Mouse (Mus musculus) testis, adult 2 months (tissue): Measurements from ENCODE around the gene Fzd5. TPM values are rescaled to one million over a fixed set of nuclear protein-coding genes. Genes with fewer than 3 reads are reported as not detected.

Source experiments
- H3K27ac ChIP-seq: fragments of 200-500 bp; 2 replicates; pipeline ENCODE4 v1.5.1; 2012; ENCODE audit warnings: low read depth, low read length; ENCODE audit not compliant: control insufficient read depth, insufficient read depth
- H3K27me3 ChIP-seq: fragments of 200-500 bp; 2 replicates; pipeline ENCODE4 v1.6.1; 2012; ENCODE audit warnings: mild to moderate bottlenecking, low read length, moderate library complexity; ENCODE audit not compliant: control insufficient read depth, insufficient read depth
- H3K36me3 ChIP-seq: fragments of 200-500 bp; 2 replicates; pipeline ENCODE4 v1.6.1; 2012; ENCODE audit warnings: mild to moderate bottlenecking, low read length; ENCODE audit not compliant: control insufficient read depth, insufficient read depth
- H3K4me1 ChIP-seq: fragments of 200-500 bp; 2 replicates; pipeline ENCODE4 v1.6.1; 2012; ENCODE audit warnings: low read length; ENCODE audit not compliant: control insufficient read depth, insufficient read depth
- H3K4me3 ChIP-seq: fragments of 200-500 bp; 2 replicates; pipeline ENCODE4 v1.5.1; 2012; ENCODE audit warnings: low read depth, mild to moderate bottlenecking, low read length, moderate library complexity, mixed read lengths; ENCODE audit not compliant: control insufficient read depth
- CTCF ChIP-seq: fragments of 200-500 bp; IDR thresholded peaks from 2 replicates; pipeline ENCODE4 v1.5.1; 2012; ENCODE audit warnings: low read depth, mild to moderate bottlenecking, inconsistent platforms, low read length, moderate library complexity; ENCODE audit not compliant: control insufficient read depth, insufficient read depth, insufficient replicate concordance
- POLR2A ChIP-seq: fragments of 200-500 bp; IDR thresholded peaks from 2 replicates; pipeline ENCODE4 v1.6.1; 2012; ENCODE audit warnings: low read depth, mild to moderate bottlenecking, inconsistent platforms, low read length, moderate library complexity; ENCODE audit not compliant: control insufficient read depth
- polyA plus RNA-seq: library from polyadenylated mRNA; depleted of rRNA; stranded (reverse); fragments of >200 nt; gene quantifications from 2 replicates; pipeline ENCODE4 v1.2.3, GENCODE M21; 2012; rRNA removed

The Fzd5 gene
- 1.8 and 1.9 TPM in 2 replicates for polyA plus RNA-seq

- H3K4me3 ChIP-seq, result peak within 1 kb of the TSS; percentile 88
- H3K27ac ChIP-seq, result no peak within 1 kb of the TSS
- H3K27me3 ChIP-seq, result no peaks in the 10 kb centered on the region; the same call in 1 of the 2 replicates
- no peaks in the 10 kb centered on the region for H3K36me3 ChIP-seq
- peaks cover 29% of the 10 kb centered on the region for H3K4me1 ChIP-seq
- TF ChIP-seq POLR2A (peak; percentile 62), CTCF (no peak)
These were observed at the start of gene Fzd5 for GRCm38 (mm10) chr1:64737502-64738179. Gene Fzd5 (minus strand): TSS chr1:64737751.

GRCm38 (mm10) chr1:64779863-64780262 is 42.3 kb upstream of the Fzd5 start:
- no peak overlapping the region for H3K27ac ChIP-seq
- no peak overlapping the region for H3K4me3 ChIP-seq
- H3K27me3 ChIP-seq, result no peaks in the 10 kb centered on the region
- TF ChIP-seq POLR2A (no peak), CTCF (no peak)
- H3K4me1 ChIP-seq, result no peaks in the 10 kb centered on the region
- no peaks in the 10 kb centered on the region for H3K36me3 ChIP-seq

- Histone ChIP-seq H3K36me3 (no peaks in the 10 kb centered on the region), H3K4me1 (no peaks in the 10 kb centered on the region), H3K27me3 (no peaks in the 10 kb centered on the region), H3K27ac (no peak overlapping the region), H3K4me3 (no peak overlapping the region)
- TF ChIP-seq CTCF (no peak), POLR2A (no peak)
These were observed 41.9 kb upstream of the Fzd5 start for GRCm38 (mm10) chr1:64779415-64779814.

GRCm38 (mm10) chr1:64773305-64773704 is 35.8 kb upstream of the Fzd5 start:
- H3K27ac ChIP-seq, result no peak overlapping the region
- H3K27me3 ChIP-seq, result no peaks in the 10 kb centered on the region

GRCm38 (mm10) chr1:64770169-64770568 is 32.6 kb upstream of the Fzd5 start:
- Histone ChIP-seq H3K4me1 (no peaks in the 10 kb centered on the region), H3K36me3 (no peaks in the 10 kb centered on the region), H3K27me3 (no peaks in the 10 kb centered on the region), H3K27ac (no peak overlapping the region), H3K4me3 (no peak overlapping the region)
- TF ChIP-seq POLR2A (no peak), CTCF (no peak)

More at GRCm38 (mm10) chr1:64773305-64773704, 35.8 kb upstream of the Fzd5 start:
- Histone ChIP-seq H3K4me1 (no peaks in the 10 kb centered on the region), H3K36me3 (no peaks in the 10 kb centered on the region), H3K4me3 (no peak overlapping the region)
- TF ChIP-seq POLR2A (no peak), CTCF (no peak)

- no peak for TF ChIP-seq POLR2A
- H3K27me3 ChIP-seq, result no peaks in the 10 kb centered on the region
- no peaks in the 10 kb centered on the region for H3K4me1 ChIP-seq
- H3K27ac ChIP-seq, result no peak overlapping the region
- H3K4me3 ChIP-seq, result no peak overlapping the region
- H3K36me3 ChIP-seq, result no peaks in the 10 kb centered on the region
These were observed 24.1 kb upstream of the Fzd5 start for GRCm38 (mm10) chr1:64761646-64762045.

- Histone ChIP-seq H3K27ac (no peak overlapping the region), H3K4me1 (no peaks in the 10 kb centered on the region; the same call in 1 of the 2 replicates), H3K36me3 (no peaks in the 10 kb centered on the region), H3K4me3 (no peak overlapping the region), H3K27me3 (no peaks in the 10 kb centered on the region)
- TF ChIP-seq POLR2A, result no peak
- TF ChIP-seq CTCF, result no peak
These were observed 20.2 kb upstream of the Fzd5 start for GRCm38 (mm10) chr1:64757766-64758165.
